Mouse (Mus musculus): ENCODE results near the gene Ankrd53.
A peak's percentile ranks its signal among the peaks of the same experiment; 100 is the strongest.

Gene Ankrd53

GRCm38 (mm10) chr6:83762344-83762743 lies at the start of gene Ankrd53:
Ankrd53 (plus strand) TSS chr6:83762644.
- DNase-seq: no peak

- no peak for DNase-seq
Observed at GRCm38 (mm10) chr6:83713271-83714136, 48.9 kb upstream of the Ankrd53 start.

- no peak for DNase-seq
Observed at GRCm38 (mm10) chr6:83714221-83715123, 48.0 kb upstream of the Ankrd53 start.

GRCm38 (mm10) chr6:83715461-83716196 lies 46.8 kb upstream of the Ankrd53 start:
- no peak for DNase-seq

GRCm38 (mm10) chr6:83717026-83717425 lies 45.4 kb upstream of the Ankrd53 start:
- DNase-seq: no peak

- no peak for DNase-seq
Observed at GRCm38 (mm10) chr6:83722526-83722925, 39.9 kb upstream of the Ankrd53 start.

- no peak for DNase-seq
Observed at GRCm38 (mm10) chr6:83727178-83727577, 35.3 kb upstream of the Ankrd53 start.

GRCm38 (mm10) chr6:83728488-83728887 lies 34.0 kb upstream of the Ankrd53 start:
- no peak for DNase-seq

- no peak for DNase-seq
Observed at GRCm38 (mm10) chr6:83729350-83729970, 33.0 kb upstream of the Ankrd53 start.

- DNase-seq: peak in 1 of 2 experiments; percentile 30
Observed at GRCm38 (mm10) chr6:83731128-83731527, 31.3 kb upstream of the Ankrd53 start.

GRCm38 (mm10) chr6:83737311-83737710 lies 25.1 kb upstream of the Ankrd53 start:
- DNase-seq: no peak

- no peak for DNase-seq
Observed at GRCm38 (mm10) chr6:83738596-83738995, 23.8 kb upstream of the Ankrd53 start.

GRCm38 (mm10) chr6:83742761-83743160 lies 19.7 kb upstream of the Ankrd53 start, which contains the start of gene Atp6v1b1:
Atp6v1b1 (plus strand) TSS chr6:83742990.
- no peak for DNase-seq

GRCm38 (mm10) chr6:83743212-83743611 lies 19.2 kb upstream of the Ankrd53 start:
- no peak for DNase-seq

- DNase-seq: no peak
Observed at GRCm38 (mm10) chr6:83744126-83744525, 18.3 kb upstream of the Ankrd53 start.

- no peak for DNase-seq
Observed at GRCm38 (mm10) chr6:83744557-83744956, 17.9 kb upstream of the Ankrd53 start.

- no peak for DNase-seq
Observed at GRCm38 (mm10) chr6:83745466-83745865, 17.0 kb upstream of the Ankrd53 start.

GRCm38 (mm10) chr6:83749286-83749685 lies 13.2 kb upstream of the Ankrd53 start:
- no peak for DNase-seq

- no peak for DNase-seq
Observed at GRCm38 (mm10) chr6:83750171-83750684, 12.2 kb upstream of the Ankrd53 start.

- DNase-seq: no peak
Observed at GRCm38 (mm10) chr6:83756051-83756450, 6.4 kb upstream of the Ankrd53 start.

GRCm38 (mm10) chr6:83762880-83763431 lies 512 bp downstream of the Ankrd53 start:
- peak in 1 of 2 experiments; percentile 22 for DNase-seq

GRCm38 (mm10) chr6:83766982-83767381 lies 4.5 kb downstream of the Ankrd53 start:
- DNase-seq: no peak
